Mouse (Mus musculus): Measurements from ENCODE around the gene Idua. TPM values are rescaled to one million over a fixed set of nuclear protein-coding genes. Genes with fewer than 3 reads are reported as not detected.
A peak's percentile ranks its signal among the peaks of the same experiment; 100 is the strongest.
"Not testable (repeated sequence)": the region's sequence is repeated elsewhere in the genome, so short reads cannot be mapped to it uniquely, and the experiment has no call there.

Idua gene
- polyA plus RNA-seq, 1 experiment, result 35.4 TPM

DNA sequence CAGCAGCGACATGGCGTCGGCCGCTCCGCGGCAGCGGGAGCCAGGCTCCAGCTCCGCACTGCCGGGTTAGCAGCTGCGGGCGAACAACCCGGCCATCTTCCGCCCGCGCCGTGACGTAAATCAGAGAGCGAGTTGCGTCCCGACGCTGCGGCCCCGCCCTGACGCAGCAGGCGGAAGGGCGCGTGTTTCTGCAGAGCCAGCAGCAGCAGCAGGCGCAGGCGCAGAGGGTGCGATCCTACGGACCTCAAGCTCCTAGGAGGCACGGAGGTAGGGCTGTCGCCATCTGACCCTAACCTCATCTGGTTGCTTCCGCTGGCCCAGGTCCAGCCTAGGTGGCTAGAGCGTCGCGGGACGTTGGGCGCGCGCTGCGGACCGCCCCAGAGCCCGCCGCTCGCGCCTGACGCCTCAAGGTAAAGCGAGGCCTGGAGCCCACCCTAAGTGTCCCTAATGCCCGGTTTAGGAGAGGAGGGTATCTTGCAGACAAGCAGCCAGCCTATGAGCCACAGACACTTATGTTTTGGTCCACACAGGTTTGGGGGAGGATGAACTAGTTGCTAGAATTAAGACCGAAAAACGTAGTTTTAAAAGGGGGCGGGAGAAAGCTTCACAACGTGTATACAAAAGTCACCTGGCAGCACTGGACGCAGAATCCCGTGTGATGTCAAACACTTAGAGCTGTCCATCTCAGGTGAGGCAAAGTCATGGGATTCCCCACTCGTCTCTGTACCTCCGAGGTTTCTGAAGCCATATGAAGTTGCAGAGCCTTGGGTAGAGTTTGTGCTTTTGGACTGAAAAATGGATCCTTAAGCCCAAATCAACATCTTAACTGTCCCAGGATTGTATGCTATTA lies 30.3 kb upstream of the Idua start, which contains the start of the genes Gak and Tmem175:
TSS of gene Gak (minus strand) at position 122 of the 850 bp plus-strand sequence.
TSS of gene Tmem175 (plus strand) at position 137 of the 850 bp plus-strand sequence.
- H3K27ac ChIP-seq (ENCODE audit: control insufficient read depth, insufficient read depth, low read length), result peak within 1 kb of the TSS; percentile 20
- WGBS, result under 1% methylated on average over 58 of the region's 58 CpGs
- H3K4me3 ChIP-seq (ENCODE audit: control insufficient read depth, insufficient read depth, low read length), result peak within 1 kb of the TSS; percentile 82
- H3K27me3 ChIP-seq (ENCODE audit: control insufficient read depth, insufficient read depth, low read length), result no peaks in the 10 kb centered on the region
- peaks cover 9% of the 10 kb centered on the region for H3K4me1 ChIP-seq (replicated peaks; ENCODE audit: control insufficient read depth, insufficient read depth, low read length)
- TF ChIP-seq POLR2A (IDR thresholded peaks at IDR 0.05; ENCODE audit: control insufficient read depth, extremely low read depth, insufficient read depth, low read length, poor library complexity) (peak; percentile 99), CTCF (IDR thresholded peaks at IDR 0.05; ENCODE audit: borderline replicate concordance, control insufficient read depth, extremely low read depth, insufficient read depth, low read length, poor library complexity) (peak; percentile 63; the same call in 1 of the 2 replicates)
- DNase-seq, result peak; percentile 94
- H3K36me3 ChIP-seq (ENCODE audit: control insufficient read depth, insufficient read depth, low read length), result no peaks in the 10 kb centered on the region

DNA sequence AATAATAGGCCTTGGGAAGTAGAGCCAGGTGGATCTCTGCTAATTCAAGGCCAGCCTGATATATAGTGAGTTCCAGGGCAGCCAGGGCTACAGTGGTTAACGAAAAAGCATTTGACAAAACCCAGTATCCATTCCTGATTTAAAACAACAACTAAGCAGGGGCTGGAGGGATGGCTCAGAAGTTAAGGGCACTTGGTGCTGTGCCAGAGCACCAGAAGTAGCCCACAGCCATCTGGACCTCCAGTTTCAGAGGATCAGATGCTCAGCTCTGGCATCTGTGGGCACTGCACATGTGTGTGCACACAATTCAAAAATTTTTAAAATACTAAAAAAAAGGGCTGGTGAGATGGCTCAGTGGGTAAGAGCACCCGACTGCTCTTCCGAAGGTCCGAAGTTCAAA lies 26.5 kb upstream of the Idua start:
- no peak for DNase-seq
- Histone ChIP-seq H3K27me3 (ENCODE audit: control insufficient read depth, insufficient read depth, low read length) (no peaks in the 10 kb centered on the region), H3K4me3 (ENCODE audit: control insufficient read depth, insufficient read depth, low read length) (no peak overlapping the region), H3K4me1 (replicated peaks; ENCODE audit: control insufficient read depth, insufficient read depth, low read length) (peaks cover 3% of the 10 kb centered on the region), H3K27ac (ENCODE audit: control insufficient read depth, insufficient read depth, low read length) (no peak overlapping the region), H3K36me3 (ENCODE audit: control insufficient read depth, insufficient read depth, low read length) (no peaks in the 10 kb centered on the region; the same call in 1 of the 2 replicates)
- 97% methylated on average over 4 of the region's 4 CpGs for WGBS
- TF ChIP-seq POLR2A (IDR thresholded peaks at IDR 0.05; ENCODE audit: control insufficient read depth, extremely low read depth, insufficient read depth, low read length, poor library complexity) (no peak), CTCF (IDR thresholded peaks at IDR 0.05; ENCODE audit: borderline replicate concordance, control insufficient read depth, extremely low read depth, insufficient read depth, low read length, poor library complexity) (no peak)

DNA sequence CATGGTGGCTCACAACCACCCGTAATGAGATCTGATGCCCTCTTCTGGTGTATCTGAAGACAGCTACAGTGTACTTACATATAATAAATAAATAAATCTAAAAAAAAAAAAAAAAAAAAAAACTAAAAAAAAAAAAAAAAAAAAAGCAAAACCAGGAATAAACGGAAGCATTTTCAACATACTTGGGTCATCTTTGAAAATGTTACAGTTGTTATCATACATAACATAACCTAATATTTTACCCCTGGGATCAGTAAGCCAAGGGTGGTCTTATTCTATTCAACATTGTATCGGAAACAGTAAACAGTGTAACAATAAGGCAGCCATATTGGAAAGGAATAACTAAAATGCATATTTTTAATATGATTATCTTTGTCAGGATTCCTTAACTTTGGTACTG lies 26.0 kb upstream of the Idua start:
- not testable (repeated sequence) for DNase-seq; H3K4me1 ChIP-seq (replicated peaks; ENCODE audit: control insufficient read depth, insufficient read depth, low read length); H3K27me3 ChIP-seq (ENCODE audit: control insufficient read depth, insufficient read depth, low read length); H3K36me3 ChIP-seq (ENCODE audit: control insufficient read depth, insufficient read depth, low read length); H3K4me3 ChIP-seq (ENCODE audit: control insufficient read depth, insufficient read depth, low read length); H3K27ac ChIP-seq (ENCODE audit: control insufficient read depth, insufficient read depth, low read length)
- 85% methylated on average over 3 of the region's 3 CpGs for WGBS

DNA sequence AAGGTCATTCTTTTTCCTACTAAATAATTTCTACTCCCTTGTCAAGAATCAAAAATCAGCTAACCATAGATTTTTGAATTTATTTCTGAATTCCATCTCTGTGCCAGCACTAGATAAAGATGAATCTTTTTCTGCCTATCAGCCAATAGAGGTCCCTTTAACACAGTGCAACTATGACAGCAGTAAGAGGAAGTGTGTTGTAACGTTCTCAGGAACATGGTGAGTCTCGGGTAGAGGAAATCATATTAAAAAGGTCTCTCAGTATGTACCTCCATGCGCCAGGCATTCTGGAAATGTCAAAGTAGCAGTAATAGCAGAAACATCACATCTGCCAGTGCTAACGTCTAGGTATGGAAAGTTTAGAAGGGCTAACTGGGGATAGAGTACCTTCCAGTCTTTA lies 24.0 kb upstream of the Idua start:
- TF ChIP-seq POLR2A (IDR thresholded peaks at IDR 0.05; ENCODE audit: control insufficient read depth, extremely low read depth, insufficient read depth, low read length, poor library complexity), result no peak
- no peak overlapping the region for H3K27ac ChIP-seq (ENCODE audit: control insufficient read depth, insufficient read depth, low read length)
- no peaks in the 10 kb centered on the region for H3K27me3 ChIP-seq (ENCODE audit: control insufficient read depth, insufficient read depth, low read length)
- no peaks in the 10 kb centered on the region for H3K4me1 ChIP-seq (replicated peaks; ENCODE audit: control insufficient read depth, insufficient read depth, low read length)
- H3K36me3 ChIP-seq (ENCODE audit: control insufficient read depth, insufficient read depth, low read length), result no peaks in the 10 kb centered on the region; the same call in 1 of the 2 replicates
- WGBS, result 51% methylated on average over 4 of the region's 4 CpGs
- no peak overlapping the region for H3K4me3 ChIP-seq (ENCODE audit: control insufficient read depth, insufficient read depth, low read length)
- no peak for DNase-seq

DNA sequence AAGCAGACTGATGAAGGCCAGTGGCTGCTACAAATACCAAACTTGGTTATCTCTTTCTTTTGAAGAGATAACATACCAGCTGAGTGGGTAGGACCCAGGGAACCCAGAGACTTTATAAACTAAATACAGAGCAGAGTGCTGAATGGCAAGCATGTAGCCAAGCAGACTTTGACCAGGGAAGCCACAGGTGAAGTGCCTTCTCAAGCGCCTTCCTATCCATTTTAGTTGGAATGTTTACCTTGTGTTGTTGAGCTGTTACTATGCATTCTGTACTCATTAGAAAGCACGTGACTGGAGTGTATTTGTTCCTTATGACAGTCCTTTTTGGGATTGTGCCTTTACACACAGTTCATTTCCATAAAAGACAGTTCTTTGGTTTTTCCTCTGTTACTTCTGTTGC lies 16.5 kb upstream of the Idua start:
- DNase-seq, result no peak
- no peak for TF ChIP-seq CTCF (IDR thresholded peaks at IDR 0.05; ENCODE audit: borderline replicate concordance, control insufficient read depth, extremely low read depth, insufficient read depth, low read length, poor library complexity)
- TF ChIP-seq POLR2A (IDR thresholded peaks at IDR 0.05; ENCODE audit: control insufficient read depth, extremely low read depth, insufficient read depth, low read length, poor library complexity), result no peak
- WGBS, result 98% methylated on average over 2 of the region's 2 CpGs
- no peaks in the 10 kb centered on the region for H3K27me3 ChIP-seq (ENCODE audit: control insufficient read depth, insufficient read depth, low read length)
- no peaks in the 10 kb centered on the region for H3K4me1 ChIP-seq (replicated peaks; ENCODE audit: control insufficient read depth, insufficient read depth, low read length)
- H3K4me3 ChIP-seq (ENCODE audit: control insufficient read depth, insufficient read depth, low read length), result no peak overlapping the region
- H3K27ac ChIP-seq (ENCODE audit: control insufficient read depth, insufficient read depth, low read length), result no peak overlapping the region
- no peaks in the 10 kb centered on the region for H3K36me3 ChIP-seq (ENCODE audit: control insufficient read depth, insufficient read depth, low read length)

DNA sequence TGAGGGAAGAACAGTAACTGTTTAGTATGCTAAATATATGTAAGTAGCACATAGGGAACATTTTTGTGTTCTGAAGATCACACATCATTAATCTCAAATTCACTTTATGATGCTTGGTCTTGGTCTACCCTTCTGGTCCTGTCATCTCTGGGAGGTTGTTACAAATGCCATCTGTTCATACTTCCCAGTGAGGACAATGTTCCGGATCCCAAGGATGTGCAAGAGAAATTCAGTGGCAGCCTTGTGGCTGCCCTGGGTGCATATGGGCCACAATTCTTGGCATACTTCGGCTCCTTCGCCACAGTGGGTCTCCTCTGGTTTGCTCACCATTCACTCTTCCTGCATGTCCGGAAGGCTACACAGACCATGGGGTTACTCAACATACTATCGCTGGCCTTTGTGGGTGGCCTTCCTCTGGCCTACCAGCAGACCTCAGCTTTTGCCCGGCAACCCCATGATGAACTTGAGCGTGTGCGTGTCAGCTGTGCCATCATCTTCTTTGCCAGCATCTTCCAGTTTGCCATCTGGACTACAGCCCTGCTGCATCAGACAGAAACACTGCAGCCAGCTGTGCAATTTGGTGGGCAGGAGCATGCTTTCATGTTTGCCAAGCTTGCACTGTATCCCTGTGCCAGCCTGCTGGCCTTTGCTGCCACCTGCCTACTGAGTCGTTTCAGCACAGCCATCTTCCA lies 14.3 kb upstream of the Idua start:
- Histone ChIP-seq H3K27me3 (ENCODE audit: control insufficient read depth, insufficient read depth, low read length) (no peaks in the 10 kb centered on the region), H3K4me1 (replicated peaks; ENCODE audit: control insufficient read depth, insufficient read depth, low read length) (no peaks in the 10 kb centered on the region), H3K36me3 (ENCODE audit: control insufficient read depth, insufficient read depth, low read length) (0 out of 2 replicates have a peak, but pooled peaks cover 5% of the 10 kb centered on the region), H3K27ac (ENCODE audit: control insufficient read depth, insufficient read depth, low read length) (no peak overlapping the region), H3K4me3 (ENCODE audit: control insufficient read depth, insufficient read depth, low read length) (no peak overlapping the region)
- 93% methylated on average over 9 of the region's 9 CpGs for WGBS
- DNase-seq, result no peak
- TF ChIP-seq CTCF (IDR thresholded peaks at IDR 0.05; ENCODE audit: borderline replicate concordance, control insufficient read depth, extremely low read depth, insufficient read depth, low read length, poor library complexity) (no peak), POLR2A (IDR thresholded peaks at IDR 0.05; ENCODE audit: control insufficient read depth, extremely low read depth, insufficient read depth, low read length, poor library complexity) (no peak)

Measured in thymus, adult 2 months (tissue).